Mouse (Mus musculus): Measurements from ENCODE around the gene Flywch1. TPM values are rescaled to one million over a fixed set of nuclear protein-coding genes. Genes with fewer than 3 reads are reported as not detected.

The Flywch1 gene
- polyA plus RNA-seq, 1 experiment from 2014 or later: 168 TPM

DNA sequence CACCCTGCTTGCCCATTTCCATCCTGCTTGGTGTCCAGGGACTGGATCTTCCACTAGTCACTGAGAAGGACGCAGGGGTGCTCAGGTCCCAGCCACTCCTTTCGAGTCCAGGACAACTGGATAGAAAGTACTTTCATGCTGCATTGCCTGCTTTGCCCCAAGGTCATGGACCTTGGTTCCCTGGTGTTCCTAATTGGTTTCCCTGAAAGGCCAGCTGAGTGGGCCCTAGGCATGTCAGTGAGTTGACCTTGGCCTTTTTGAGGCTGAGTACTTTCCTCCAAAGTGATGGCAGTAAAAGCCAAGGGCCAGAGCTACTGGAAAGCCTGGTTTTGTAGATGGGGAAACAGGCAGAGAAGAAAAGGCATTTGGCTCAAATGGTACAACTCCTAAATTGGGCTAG lies 49.5 kb downstream of the Flywch1 start:
- H3K9me3 ChIP-seq: no peaks in the 10 kb centered on the region
- H3K4me1 ChIP-seq: peaks cover 15% of the 10 kb centered on the region
- H3K27me3 ChIP-seq (replicated peaks; ENCODE audit: low read depth, poor library complexity, severe bottlenecking): peaks cover 26% of the 10 kb centered on the region
- DNase-seq (ENCODE audit: low spot score): no peak
- 82% methylated on average over 2 of the region's 2 CpGs for WGBS
- no peak overlapping the region for H3K27ac ChIP-seq (replicated peaks)
- no peak overlapping the region for H3K4me3 ChIP-seq
- H3K36me3 ChIP-seq (replicated peaks): no peaks in the 10 kb centered on the region

DNA sequence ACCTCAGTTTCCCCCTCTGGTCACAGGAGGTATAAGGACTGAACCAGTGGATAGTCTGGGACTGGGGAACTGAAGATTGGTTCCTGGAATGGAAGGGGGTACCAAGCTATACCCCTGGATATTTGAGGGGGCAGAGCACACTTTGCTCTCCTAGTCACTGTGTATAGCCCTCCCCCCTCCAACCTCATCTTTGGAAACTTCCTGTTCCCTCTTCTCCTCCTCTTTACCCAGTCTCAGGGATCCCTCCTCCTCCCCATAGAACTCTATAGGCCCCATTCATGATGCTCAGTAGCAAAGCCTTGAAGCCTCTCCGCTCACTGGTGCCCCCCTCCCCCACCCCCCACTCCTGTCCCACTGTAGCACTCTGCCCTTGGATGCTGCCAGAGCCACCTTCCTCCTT lies 51.9 kb downstream of the Flywch1 start:
- H3K27me3 ChIP-seq (replicated peaks; ENCODE audit: low read depth, poor library complexity, severe bottlenecking): peaks cover 26% of the 10 kb centered on the region
- DNase-seq (ENCODE audit: low spot score): no peak
- H3K36me3 ChIP-seq (replicated peaks): no peaks in the 10 kb centered on the region
- WGBS: 11% methylated on average over 1 of the region's 1 CpGs
- peaks cover 4% of the 10 kb centered on the region for H3K4me1 ChIP-seq
- no peaks in the 10 kb centered on the region for H3K9me3 ChIP-seq
- no peak overlapping the region for H3K4me3 ChIP-seq
- no peak overlapping the region for H3K27ac ChIP-seq (replicated peaks)

DNA sequence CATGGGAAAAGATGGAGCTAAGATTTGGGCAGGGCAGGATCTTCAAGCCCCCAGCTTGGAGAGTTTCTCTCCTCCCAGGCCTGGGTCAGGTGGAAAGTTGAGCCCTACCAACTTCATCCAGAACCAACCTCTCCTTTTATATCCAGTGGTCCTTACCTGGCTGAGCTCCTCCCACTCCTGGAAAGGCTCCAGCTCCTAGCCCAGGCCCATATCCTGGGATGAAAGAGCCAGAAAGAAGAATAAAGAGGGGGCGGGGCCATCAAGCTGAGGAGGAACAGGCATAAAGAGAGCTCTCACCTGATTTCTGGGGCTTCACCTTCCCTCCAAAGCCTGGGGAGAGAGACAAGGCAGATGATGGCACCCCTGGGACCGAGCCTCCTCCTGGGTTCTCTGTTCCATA lies 54.4 kb downstream of the Flywch1 start:
- Histone ChIP-seq H3K9me3 (no peaks in the 10 kb centered on the region), H3K4me1 (peaks cover 4% of the 10 kb centered on the region), H3K27me3 (replicated peaks; ENCODE audit: low read depth, poor library complexity, severe bottlenecking) (peaks cover 26% of the 10 kb centered on the region), H3K4me3 (no peak overlapping the region), H3K36me3 (replicated peaks) (no peaks in the 10 kb centered on the region), H3K27ac (replicated peaks) (no peak overlapping the region)
- 67% methylated on average over 2 of the region's 2 CpGs for WGBS
- no peak for DNase-seq (ENCODE audit: low spot score)

DNA sequence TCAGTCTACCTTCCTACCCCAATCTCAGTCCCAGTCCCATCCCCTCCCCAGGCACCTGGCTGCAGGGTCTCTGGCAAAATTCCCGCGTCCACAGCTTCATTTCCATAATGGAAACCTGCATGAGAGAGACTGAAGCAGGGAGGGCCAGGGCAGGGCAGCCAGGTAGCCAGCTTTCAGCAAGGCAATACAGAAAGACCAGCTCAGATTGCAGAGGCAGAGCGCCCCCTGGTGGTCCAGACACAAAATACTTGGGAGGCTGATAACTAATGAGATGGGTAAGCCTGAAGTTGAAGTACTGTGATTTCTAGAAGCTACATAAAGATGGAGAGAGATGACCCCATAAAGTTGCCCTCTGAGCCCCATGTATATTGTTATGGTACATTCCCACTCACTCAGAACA lies 65.2 kb downstream of the Flywch1 start:
- peaks cover 14% of the 10 kb centered on the region for H3K4me1 ChIP-seq
- 0% methylated on average over 3 of the region's 3 CpGs for WGBS
- peak; percentile 86 for DNase-seq (ENCODE audit: low spot score)
- no peak overlapping the region for H3K4me3 ChIP-seq
- no peaks in the 10 kb centered on the region for H3K36me3 ChIP-seq (replicated peaks)
- H3K9me3 ChIP-seq: no peaks in the 10 kb centered on the region
- H3K27ac ChIP-seq (replicated peaks): no peak overlapping the region
- H3K27me3 ChIP-seq (replicated peaks; ENCODE audit: low read depth, poor library complexity, severe bottlenecking): peaks cover 23% of the 10 kb centered on the region

DNA sequence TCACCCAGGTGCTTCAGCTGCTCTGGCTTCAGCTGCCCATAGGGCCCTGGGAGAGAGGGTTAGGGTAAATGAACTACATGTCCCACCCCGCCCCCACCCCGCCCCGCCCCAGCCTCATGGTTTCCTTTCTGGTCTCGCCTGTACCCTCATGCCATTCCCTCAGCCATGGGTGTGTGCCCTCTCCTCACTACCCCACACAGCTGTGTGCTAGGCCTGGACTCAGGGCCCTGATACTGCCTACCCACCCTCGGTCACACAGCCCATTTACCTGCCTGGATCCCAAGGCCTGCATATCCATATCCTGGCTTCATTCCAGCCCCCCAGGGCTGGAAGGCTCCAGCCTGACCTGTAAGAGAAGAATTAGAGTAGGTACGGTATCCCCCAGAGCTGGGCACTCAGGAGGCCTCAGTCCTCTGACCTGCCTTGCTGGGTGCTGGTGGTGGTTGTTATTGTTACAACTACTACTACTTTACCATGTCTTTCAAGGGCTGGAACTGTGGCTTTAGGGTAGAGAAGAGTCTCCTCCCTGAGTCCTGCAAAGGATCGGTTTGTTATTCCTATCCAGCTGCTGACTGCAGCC lies 65.8 kb downstream of the Flywch1 start:
- DNase-seq (ENCODE audit: low spot score): no peak

DNA sequence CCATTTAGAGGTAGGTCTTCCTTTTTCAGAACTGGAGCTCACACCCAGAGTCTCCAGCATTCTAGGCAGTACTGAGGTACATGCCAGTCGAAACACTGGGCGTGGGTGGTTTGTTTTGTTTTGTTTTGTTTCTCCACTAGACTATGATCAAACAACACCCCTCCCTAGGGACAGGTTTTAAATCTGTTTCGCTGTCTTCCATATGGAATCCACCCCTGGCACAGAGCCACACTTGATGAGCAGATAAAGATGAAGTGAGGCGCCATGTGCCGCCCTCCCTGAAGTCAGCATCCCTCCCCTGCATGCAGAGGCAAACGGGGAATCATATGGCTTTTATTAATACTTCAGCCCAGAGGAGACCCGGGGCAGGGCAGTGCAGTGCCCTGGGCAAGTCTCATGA lies 66.7 kb downstream of the Flywch1 start:
- peak; percentile 28 for DNase-seq (ENCODE audit: low spot score)
- Histone ChIP-seq H3K4me1 (peaks cover 20% of the 10 kb centered on the region), H3K9me3 (no peaks in the 10 kb centered on the region), H3K4me3 (no peak overlapping the region), H3K36me3 (replicated peaks) (no peaks in the 10 kb centered on the region), H3K27ac (replicated peaks) (no peak overlapping the region), H3K27me3 (replicated peaks; ENCODE audit: low read depth, poor library complexity, severe bottlenecking) (peaks cover 28% of the 10 kb centered on the region)
- WGBS: 53% methylated on average over 7 of the region's 7 CpGs

More for the DNA sequence above, 65.8 kb downstream of the Flywch1 start:
- 80% methylated on average over 7 of the region's 7 CpGs for WGBS
- Histone ChIP-seq H3K36me3 (replicated peaks) (no peaks in the 10 kb centered on the region), H3K4me1 (peaks cover 14% of the 10 kb centered on the region), H3K27me3 (replicated peaks; ENCODE audit: low read depth, poor library complexity, severe bottlenecking) (peaks cover 27% of the 10 kb centered on the region), H3K27ac (replicated peaks) (no peak overlapping the region), H3K4me3 (no peak overlapping the region), H3K9me3 (no peaks in the 10 kb centered on the region)

DNA sequence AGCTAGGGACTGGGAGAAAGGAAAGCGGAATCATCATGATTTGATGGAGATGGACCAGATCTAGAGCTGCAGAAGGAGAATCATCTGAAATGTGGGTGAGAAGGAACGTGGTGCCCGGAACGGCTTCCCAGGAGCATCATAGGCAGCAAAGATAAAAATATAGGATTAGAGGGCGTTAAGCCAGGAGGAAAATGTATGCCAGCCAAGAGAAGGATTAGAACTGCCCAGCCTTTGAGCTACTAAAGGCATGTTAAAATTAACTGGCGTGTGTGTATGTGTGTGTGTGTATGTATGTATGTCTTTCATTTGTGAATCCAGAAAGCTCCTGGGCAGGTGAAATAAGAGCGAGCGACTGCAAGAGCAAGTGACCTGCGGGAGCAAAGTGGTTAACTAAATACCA lies 68.1 kb downstream of the Flywch1 start:
- no peaks in the 10 kb centered on the region for H3K9me3 ChIP-seq
- peaks cover 33% of the 10 kb centered on the region for H3K4me1 ChIP-seq
- WGBS: 88% methylated on average over 9 of the region's 9 CpGs
- H3K4me3 ChIP-seq: no peak overlapping the region
- DNase-seq (ENCODE audit: low spot score): no peak
- no peaks in the 10 kb centered on the region for H3K36me3 ChIP-seq (replicated peaks)
- H3K27me3 ChIP-seq (replicated peaks; ENCODE audit: low read depth, poor library complexity, severe bottlenecking): peaks cover 43% of the 10 kb centered on the region
- no peak overlapping the region for H3K27ac ChIP-seq (replicated peaks)

Other genes starting within 250 kb of the Flywch1 start
- 27.2 and 31.0 TPM in 2 replicates for gene Zfp213, start 207.4 kb downstream of the Flywch1 start, polyA plus RNA-seq (2016; fragmentation: Nextera tagmentation; extraction: Ambion mirVana)
- gene Zfp13, start 172.1 kb downstream of the Flywch1 start, polyA plus RNA-seq (2016; fragmentation: Nextera tagmentation; extraction: Ambion mirVana): 22.4 and 24.4 TPM in 2 replicates
- gene Zscan10, start 170.7 kb downstream of the Flywch1 start, polyA plus RNA-seq (2016; fragmentation: Nextera tagmentation; extraction: Ambion mirVana): 0.71 and 1.0 TPM in 2 replicates
- gene Mmp25, start 126.3 kb downstream of the Flywch1 start, polyA plus RNA-seq (2016; fragmentation: Nextera tagmentation; extraction: Ambion mirVana): 0.68 and 0.69 TPM in 2 replicates
- 0.85 and 1.2 TPM in 2 replicates for gene Bicdl2, start 111.1 kb downstream of the Flywch1 start, polyA plus RNA-seq (2016; fragmentation: Nextera tagmentation; extraction: Ambion mirVana)
- gene Hcfc1r1, start 98.0 kb downstream of the Flywch1 start, polyA plus RNA-seq (2016; fragmentation: Nextera tagmentation; extraction: Ambion mirVana): 30.4 and 39.7 TPM in 2 replicates
- 70.9 and 72.2 TPM in 2 replicates for gene Thoc6, start 97.7 kb downstream of the Flywch1 start, polyA plus RNA-seq (2016; fragmentation: Nextera tagmentation; extraction: Ambion mirVana)
- 4.6 and 6.4 TPM in 2 replicates for gene Tnfrsf12a, start 94.1 kb downstream of the Flywch1 start, polyA plus RNA-seq (2016; fragmentation: Nextera tagmentation; extraction: Ambion mirVana)
- 77.2 and 81.3 TPM in 2 replicates for gene Cldn6, start 92.4 kb downstream of the Flywch1 start, polyA plus RNA-seq (2016; fragmentation: Nextera tagmentation; extraction: Ambion mirVana)
- gene Cldn9, start 87.6 kb downstream of the Flywch1 start, polyA plus RNA-seq (2016; fragmentation: Nextera tagmentation; extraction: Ambion mirVana): 10.5 and 13.5 TPM in 2 replicates
- gene 1520401A03Rik, start 48.8 kb downstream of the Flywch1 start, polyA plus RNA-seq (2016; fragmentation: Nextera tagmentation; extraction: Ambion mirVana): 0.05 TPM in 1 of 2 replicates, not detected in the other
- 61.6 and 62.0 TPM in 2 replicates for gene Pkmyt1, start 45.3 kb downstream of the Flywch1 start, polyA plus RNA-seq (2016; fragmentation: Nextera tagmentation; extraction: Ambion mirVana)
- 12.6 and 14.1 TPM in 2 replicates for gene Paqr4, start 30.7 kb downstream of the Flywch1 start, polyA plus RNA-seq (2016; fragmentation: Nextera tagmentation; extraction: Ambion mirVana)
- gene Kremen2, start 25.8 kb downstream of the Flywch1 start, polyA plus RNA-seq (2016; fragmentation: Nextera tagmentation; extraction: Ambion mirVana): 8.3 and 9.6 TPM in 2 replicates
- gene Flywch2, start 14.5 kb upstream of the Flywch1 start, polyA plus RNA-seq (2016; fragmentation: Nextera tagmentation; extraction: Ambion mirVana): 35.4 and 41.3 TPM in 2 replicates
- gene Srrm2, start 18.9 kb upstream of the Flywch1 start, polyA plus RNA-seq (2016; fragmentation: Nextera tagmentation; extraction: Ambion mirVana): 511 and 516 TPM in 2 replicates
- 1,075 and 1,103 TPM in 2 replicates for gene Elob, start 57.5 kb upstream of the Flywch1 start, polyA plus RNA-seq (2016; fragmentation: Nextera tagmentation; extraction: Ambion mirVana)
- gene Prss33, start 64.5 kb upstream of the Flywch1 start, polyA plus RNA-seq (2016; fragmentation: Nextera tagmentation; extraction: Ambion mirVana): 0.21 TPM in 1 of 2 replicates, not detected in the other
- gene Prss32, start 72.3 kb upstream of the Flywch1 start, polyA plus RNA-seq (2016; fragmentation: Nextera tagmentation; extraction: Ambion mirVana): 0.45 TPM in 1 of 2 replicates, not detected in the other
- 3.2 and 3.6 TPM in 2 replicates for gene Prss41, start 72.6 kb upstream of the Flywch1 start, polyA plus RNA-seq (2016; fragmentation: Nextera tagmentation; extraction: Ambion mirVana)
- gene Prss21, start 96.5 kb upstream of the Flywch1 start, polyA plus RNA-seq (2016; fragmentation: Nextera tagmentation; extraction: Ambion mirVana): not detected in 2 replicates
- gene Dcpp1, start 109.3 kb upstream of the Flywch1 start, polyA plus RNA-seq (2016; fragmentation: Nextera tagmentation; extraction: Ambion mirVana): not detected in 2 replicates
- not detected in 2 replicates for gene Dcpp2, start 109.3 kb upstream of the Flywch1 start, polyA plus RNA-seq (2016; fragmentation: Nextera tagmentation; extraction: Ambion mirVana)
- gene Dcpp3, start 145.9 kb upstream of the Flywch1 start, polyA plus RNA-seq (2016; fragmentation: Nextera tagmentation; extraction: Ambion mirVana): not detected in 2 replicates
- gene Sbp, start 170.1 kb upstream of the Flywch1 start, polyA plus RNA-seq (2016; fragmentation: Nextera tagmentation; extraction: Ambion mirVana): not detected in 2 replicates
- not detected in 2 replicates for gene Sbpl, start 183.7 kb upstream of the Flywch1 start, polyA plus RNA-seq (2016; fragmentation: Nextera tagmentation; extraction: Ambion mirVana)
- not detected in 2 replicates for gene Prss30, start 209.0 kb upstream of the Flywch1 start, polyA plus RNA-seq (2016; fragmentation: Nextera tagmentation; extraction: Ambion mirVana)
- 3.0 and 3.6 TPM in 2 replicates for gene Prss22, start 226.5 kb upstream of the Flywch1 start, polyA plus RNA-seq (2016; fragmentation: Nextera tagmentation; extraction: Ambion mirVana)

Data from embryonic facial prominence, embryonic 10.5 days (tissue).